Mouse (Mus musculus) MEL (cell line): ENCODE results near the gene Atp13a4. TPM values are rescaled to one million over a fixed set of nuclear protein-coding genes. Genes with fewer than 3 reads are reported as not detected.

Experiments
- DNase-seq: peaks from one replicate; pipeline ENCODE4 v3.0.0; 2011; ENCODE audit warnings: low read depth, low spot score
- H3K27ac ChIP-seq: 2 replicates; pipeline ENCODE4 v1.5.1; 2012; ENCODE audit warnings: low read depth, mild to moderate bottlenecking, control low read depth, low read length, moderate library complexity; ENCODE audit not compliant: control insufficient read depth
- H3K27me3 ChIP-seq, 2 experiments: fragments of 150-350 bp in 1 of 2; sonication (generic) in 1 of 2; 2 replicates each; pipeline ENCODE4 v1.6.1; 2012; ENCODE audit warnings: low read length in 2 of 2, mild to moderate bottlenecking in 2 of 2, improper control_type of control experiment in 1 of 2, moderate library complexity in 1 of 2; ENCODE audit not compliant: insufficient read depth in 2 of 2, control insufficient read depth in 1 of 2
- H3K36me3 ChIP-seq, 2 experiments: 2 replicates each; pipeline ENCODE4 v1.6.1; 2012 to 2014; ENCODE audit warnings: low read length in 2 of 2, improper control_type of control experiment in 1 of 2, inconsistent platforms in 1 of 2, mild to moderate bottlenecking in 1 of 2; ENCODE audit not compliant: insufficient read depth in 2 of 2, control insufficient read depth in 1 of 2
- H3K4me1 ChIP-seq, 2 experiments: fragments of 150-350 bp in 1 of 2; sonication (generic) in 1 of 2; 2 replicates each; pipeline ENCODE4 v1.6.1; 2012; ENCODE audit warnings: low read length in 2 of 2, improper control_type of control experiment in 1 of 2, mild to moderate bottlenecking in 1 of 2; ENCODE audit not compliant: insufficient read depth in 2 of 2, control insufficient read depth in 1 of 2
- H3K4me3 ChIP-seq, 2 experiments: fragments of 150-350 bp in 1 of 2; sonication (generic) in 1 of 2; 2 replicates each; pipeline ENCODE4 v1.5.1; 2012; ENCODE audit warnings: low read depth in 2 of 2, low read length in 2 of 2, mild to moderate bottlenecking in 2 of 2, moderate library complexity in 2 of 2, control low read depth in 1 of 2, improper control_type of control experiment in 1 of 2; ENCODE audit not compliant: control insufficient read depth in 1 of 2, insufficient read depth in 1 of 2
- H3K79me2 ChIP-seq: 2 replicates; pipeline ENCODE4 v1.6.1; 2012; ENCODE audit warnings: mild to moderate bottlenecking, low read length, moderate library complexity; ENCODE audit not compliant: control insufficient read depth, poor library complexity, insufficient read depth
- H3K9ac ChIP-seq: 2 replicates; pipeline ENCODE4 v1.6.1; 2012; ENCODE audit warnings: low read depth, mild to moderate bottlenecking, control low read depth, low read length, moderate library complexity; ENCODE audit not compliant: control insufficient read depth, poor library complexity, severe bottlenecking
- H3K9me3 ChIP-seq: fragments of 150-350 bp; sonication (generic); replicated peaks from 2 replicates; pipeline ENCODE4 v1.6.1; 2012; ENCODE audit warnings: mild to moderate bottlenecking, low read length, improper control_type of control experiment, moderate library complexity; ENCODE audit not compliant: insufficient read depth
- BHLHE40 ChIP-seq: IDR thresholded peaks from 2 replicates; pipeline ENCODE4 v1.6.1; 2012; ENCODE audit warnings: low read depth, mild to moderate bottlenecking, inconsistent platforms, low read length, improper control_type of control experiment, borderline replicate concordance
- CHD2 ChIP-seq: IDR thresholded peaks from 2 replicates; pipeline ENCODE4 v1.6.1; 2011; ENCODE audit warnings: low read length, improper control_type of control experiment
- CTCF ChIP-seq, 3 experiments: IDR thresholded peaks in 2 of 3; conservative IDR thresholded peaks in 1 of 3; 2 replicates each; pipeline ENCODE4 v1.5.1; 2011 to 2012; ENCODE audit warnings: low read length in 3 of 3, low read depth in 2 of 3, mild to moderate bottlenecking in 2 of 3, improper control_type of control experiment in 1 of 3, inconsistent platforms in 1 of 3, mixed read lengths in 1 of 3, moderate library complexity in 1 of 3; ENCODE audit not compliant: control insufficient read depth in 1 of 3, insufficient read depth in 1 of 3, poor library complexity in 1 of 3, severe bottlenecking in 1 of 3
- EP300 ChIP-seq, 2 experiments: IDR thresholded peaks; 2 replicates each; pipeline ENCODE4 v1.6.1; 2011; ENCODE audit warnings: improper control_type of control experiment in 2 of 2, low read length in 2 of 2, low read depth in 1 of 2, mild to moderate bottlenecking in 1 of 2
- GABPA ChIP-seq: IDR thresholded peaks from 2 replicates; pipeline ENCODE4 v1.6.1; 2012; ENCODE audit warnings: low read depth, mild to moderate bottlenecking, inconsistent platforms, low read length, improper control_type of control experiment, moderate library complexity
- HCFC1 ChIP-seq: IDR thresholded peaks from 2 replicates; pipeline ENCODE4 v1.6.1; 2012; ENCODE audit warnings: low read depth, mild to moderate bottlenecking, inconsistent platforms, low read length, improper control_type of control experiment, moderate library complexity
- KAT2A ChIP-seq: conservative IDR thresholded peaks from 2 replicates; pipeline ENCODE4 v1.6.1; 2012; ENCODE audit warnings: low read depth, low read length, improper control_type of control experiment, inconsistent platforms
- MAX ChIP-seq: IDR thresholded peaks from 2 replicates; pipeline ENCODE4 v1.6.1; 2011; ENCODE audit warnings: low read length, improper control_type of control experiment
- MEF2A ChIP-seq: IDR thresholded peaks from 2 replicates; pipeline ENCODE4 v1.6.1; 2014; ENCODE audit warnings: low read depth, mild to moderate bottlenecking, inconsistent platforms, low read length, improper control_type of control experiment; ENCODE audit not compliant: poor library complexity, insufficient replicate concordance, severe bottlenecking; ENCODE audit errors: extremely low read depth
- MXI1 ChIP-seq: IDR thresholded peaks from 2 replicates; pipeline ENCODE4 v1.6.1; 2011; ENCODE audit warnings: mild to moderate bottlenecking, low read depth, low read length, improper control_type of control experiment
- MYC ChIP-seq: IDR thresholded peaks from 2 replicates; pipeline ENCODE4 v1.6.1; 2011; ENCODE audit warnings: low read depth, mild to moderate bottlenecking, low read length, improper control_type of control experiment, moderate library complexity
- NELFE ChIP-seq: IDR thresholded peaks from 2 replicates; pipeline ENCODE4 v1.6.1; 2011; ENCODE audit warnings: low read depth, low read length, improper control_type of control experiment
- NRF1 ChIP-seq: IDR thresholded peaks from 2 replicates; pipeline ENCODE4 v1.6.1; 2014; ENCODE audit warnings: low read depth, mild to moderate bottlenecking, inconsistent platforms, low read length, improper control_type of control experiment, moderate library complexity; ENCODE audit not compliant: poor library complexity, insufficient read depth, severe bottlenecking
- POLR2A ChIP-seq, 2 experiments: IDR thresholded peaks; 2 replicates each; pipeline ENCODE4 v1.6.1; 2011 to 2012; ENCODE audit warnings: low read length in 2 of 2, mild to moderate bottlenecking in 2 of 2, control low read depth in 1 of 2, improper control_type of control experiment in 1 of 2, low read depth in 1 of 2, moderate library complexity in 1 of 2; ENCODE audit not compliant: control insufficient read depth in 1 of 2, insufficient read depth in 1 of 2, poor library complexity in 1 of 2
- POLR2AphosphoS5 ChIP-seq: IDR thresholded peaks from 2 replicates; pipeline ENCODE4 v1.6.1; 2012; ENCODE audit warnings: low read depth, borderline replicate concordance, mild to moderate bottlenecking, inconsistent platforms, low read length, moderate library complexity, mixed read lengths
- RAD21 ChIP-seq: IDR thresholded peaks from 2 replicates; pipeline ENCODE4 v1.6.1; 2011; ENCODE audit warnings: mild to moderate bottlenecking, low read depth, low read length, improper control_type of control experiment
- SIN3A ChIP-seq: IDR thresholded peaks from 2 replicates; pipeline ENCODE4 v1.6.1; 2012; ENCODE audit warnings: low read length, improper control_type of control experiment, inconsistent platforms
- SMC3 ChIP-seq: IDR thresholded peaks from 2 replicates; pipeline ENCODE4 v1.6.1; 2011; ENCODE audit warnings: low read depth, low read length, improper control_type of control experiment
- TCF12 ChIP-seq: IDR thresholded peaks from 2 replicates; pipeline ENCODE4 v1.6.1; 2014; ENCODE audit warnings: low read depth, mild to moderate bottlenecking, inconsistent platforms, low read length, improper control_type of control experiment, moderate library complexity
- USF2 ChIP-seq, 2 experiments: IDR thresholded peaks; 2 replicates each; pipeline ENCODE4 v1.6.1; 2011 to 2012; ENCODE audit warnings: improper control_type of control experiment in 2 of 2, low read length in 2 of 2, borderline replicate concordance in 1 of 2, inconsistent platforms in 1 of 2, low read depth in 1 of 2, mild to moderate bottlenecking in 1 of 2; ENCODE audit not compliant: insufficient read depth in 1 of 2
- ZMIZ1 ChIP-seq: IDR thresholded peaks from 2 replicates; pipeline ENCODE4 v1.6.1; 2012; ENCODE audit warnings: low read depth, mild to moderate bottlenecking, inconsistent platforms, low read length, improper control_type of control experiment, moderate library complexity
- ZNF384 ChIP-seq: IDR thresholded peaks from 2 replicates; pipeline ENCODE4 v1.6.1; 2012; ENCODE audit warnings: low read depth, mild to moderate bottlenecking, inconsistent platforms, low read length, improper control_type of control experiment
- polyA plus RNA-seq, 2 experiments: library from polyadenylated mRNA; stranded (reverse) in 1 of 2; unstranded in 1 of 2; fragments of >175 nt in 1 of 2; fragments of >200 nt in 1 of 2; gene quantifications; 2 replicates each; pipeline versions ENCODE4 v1.2.1 to v1.2.4; 2012; ENCODE audit warnings: low replicate concordance in 2 of 2, low read depth in 1 of 2; ENCODE audit not compliant: insufficient read length in 2 of 2, insufficient read depth in 1 of 2, missing spikeins in 1 of 2
- total RNA-seq: library from RNA; depleted of rRNA; stranded (reverse); fragments of 300-350 nt; gene quantifications from 2 replicates; pipeline ENCODE4 v1.2.3, GENCODE M21; 2012

Gene Atp13a4
- total and polyA plus RNA-seq, 3 experiments: not detected

- no peaks in the 10 kb centered on the region for H3K27me3 ChIP-seq
- H3K36me3 ChIP-seq: no peaks in the 10 kb centered on the region
- TF ChIP-seq GABPA (no peak), MEF2A (no peak), SMC3 (no peak), NELFE (no peak), NRF1 (no peak), KAT2A (no peak), CTCF (IDR thresholded peaks at IDR 0.05 in 2 of 3, conservative IDR thresholded peaks at IDR 0.05 in 1 of 3; ENCODE audit: control insufficient read depth in 1 of 3, insufficient read depth in 1 of 3, low read depth in 2 of 3, low read length in 3 of 3, poor library complexity in 1 of 3, severe bottlenecking in 1 of 3) (no peak), TCF12 (no peak), ZMIZ1 (no peak), POLR2A (IDR thresholded peaks at IDR 0.05; ENCODE audit: control insufficient read depth in 1 of 2, insufficient read depth in 1 of 2, low read depth in 1 of 2, low read length in 2 of 2, poor library complexity in 1 of 2) (no peak), HCFC1 (no peak), POLR2AphosphoS5 (no peak), MAX (no peak)
- H3K9ac ChIP-seq: no peak overlapping the region
- no peaks in the 10 kb centered on the region for H3K9me3 ChIP-seq
- H3K4me3 ChIP-seq: no peak overlapping the region
- no peak overlapping the region for H3K27ac ChIP-seq
- no peak for DNase-seq
- no peaks in the 10 kb centered on the region for H3K79me2 ChIP-seq
- no peaks in the 10 kb centered on the region for H3K4me1 ChIP-seq
Measured at GRCm38 (mm10) chr16:29481439-29481838, 63.2 kb downstream of the Atp13a4 start.

DNA sequence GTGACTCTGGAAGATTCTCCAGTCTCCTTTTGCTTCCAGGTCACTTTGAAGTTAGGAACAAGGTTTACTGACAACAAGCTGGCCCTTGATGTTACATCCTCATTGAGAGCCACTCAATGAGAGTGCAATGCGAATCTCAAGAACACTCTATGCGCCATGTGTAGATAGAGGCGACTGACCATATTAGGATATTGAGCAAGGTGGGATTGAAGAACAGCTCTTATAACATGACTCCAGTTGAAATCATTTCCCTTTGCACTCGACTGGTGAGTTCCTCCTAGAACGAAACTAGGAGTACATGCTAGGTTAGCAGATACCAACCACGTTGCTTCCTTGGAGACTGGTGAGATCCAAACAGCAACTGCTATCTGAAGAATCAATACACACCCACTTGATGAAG is 64.3 kb downstream of the Atp13a4 start:
- Histone ChIP-seq H3K4me1 (no peaks in the 10 kb centered on the region), H3K79me2 (no peaks in the 10 kb centered on the region), H3K4me3 (no peak overlapping the region), H3K9ac (no peak overlapping the region), H3K27ac (no peak overlapping the region), H3K27me3 (no peaks in the 10 kb centered on the region; a peak in 1 of 4 replicates), H3K9me3 (no peaks in the 10 kb centered on the region), H3K36me3 (no peaks in the 10 kb centered on the region)
- no peak for TF ChIP-seq MXI1
- TF ChIP-seq ZNF384: no peak
- no peak for TF ChIP-seq SMC3
- TF ChIP-seq USF2 (IDR thresholded peaks at IDR 0.05; ENCODE audit: borderline replicate concordance in 1 of 2, insufficient read depth in 1 of 2, low read depth in 1 of 2, low read length in 2 of 2): no peak
- TF ChIP-seq MYC: no peak
- TF ChIP-seq BHLHE40: no peak
- TF ChIP-seq CHD2: no peak
- no peak for TF ChIP-seq RAD21
- TF ChIP-seq EP300 (IDR thresholded peaks at IDR 0.05; ENCODE audit: low read depth in 1 of 2, low read length in 2 of 2): no peak
- no peak for TF ChIP-seq MEF2A
- TF ChIP-seq SIN3A: no peak
- DNase-seq: no peak
